Mouse (Mus musculus): ENCODE measurements around the gene Rpgr. TPM values are rescaled to one million over a fixed set of nuclear protein-coding genes. Genes with fewer than 3 reads are reported as not detected.

Gene Rpgr
- total and polyA plus RNA-seq, 2 experiments from 2014 or later = 7.6 to 12.7 TPM

DNA sequence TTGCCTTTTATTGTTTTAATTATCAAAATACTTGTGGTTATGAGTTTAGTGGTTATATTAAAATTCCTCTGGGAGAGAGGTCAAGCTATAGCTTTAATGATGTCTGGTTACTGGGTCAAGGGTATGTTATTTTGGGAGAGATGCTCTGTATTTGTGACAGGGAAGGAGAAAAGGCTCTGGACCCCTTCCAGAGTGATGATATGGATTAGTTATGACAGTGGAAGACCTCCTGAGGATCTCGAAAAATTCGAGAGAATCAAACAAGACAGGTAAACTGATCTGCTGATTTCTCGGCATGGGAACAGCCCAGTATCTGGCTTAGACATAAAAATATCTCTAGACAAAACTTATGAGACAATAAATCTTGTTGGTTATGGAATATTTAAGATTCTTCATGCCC, 27.2 kb upstream of the Rpgr start:
- Histone ChIP-seq H3K36me3 (replicated peaks; ENCODE audit: control insufficient read depth, insufficient read depth, low read length) (no peaks in the 10 kb centered on the region), H3K9ac (replicated peaks; ENCODE audit: low read depth, low read length) (no peak overlapping the region), H3K4me1 (ENCODE audit: control insufficient read depth, insufficient read depth) (no peaks in the 10 kb centered on the region), H3K9me3 (replicated peaks; ENCODE audit: control insufficient read depth, low read length) (no peaks in the 10 kb centered on the region), H3K27ac (ENCODE audit: low read depth) (no peak overlapping the region), H3K4me3 (ENCODE audit: low read depth, low read length) (no peak overlapping the region), H3K27me3 (ENCODE audit: control insufficient read depth, insufficient read depth, low read length) (no peaks in the 10 kb centered on the region), H3K4me2 (ENCODE audit: low read depth, low read length) (no peak overlapping the region)
- DNase-seq (ENCODE audit: low spot score) (no peak), ATAC-seq (ENCODE audit: insufficient read depth, low read depth) (no peak)
- 69% methylated on average over 3 of the region's 3 CpGs for whole genome bisulfite sequencing
- TF ChIP-seq EP300 (IDR thresholded peaks at IDR 0.05; ENCODE audit: low read depth) (no peak), CTCF (IDR thresholded peaks at IDR 0.05; ENCODE audit: low read depth) (no peak)

DNA sequence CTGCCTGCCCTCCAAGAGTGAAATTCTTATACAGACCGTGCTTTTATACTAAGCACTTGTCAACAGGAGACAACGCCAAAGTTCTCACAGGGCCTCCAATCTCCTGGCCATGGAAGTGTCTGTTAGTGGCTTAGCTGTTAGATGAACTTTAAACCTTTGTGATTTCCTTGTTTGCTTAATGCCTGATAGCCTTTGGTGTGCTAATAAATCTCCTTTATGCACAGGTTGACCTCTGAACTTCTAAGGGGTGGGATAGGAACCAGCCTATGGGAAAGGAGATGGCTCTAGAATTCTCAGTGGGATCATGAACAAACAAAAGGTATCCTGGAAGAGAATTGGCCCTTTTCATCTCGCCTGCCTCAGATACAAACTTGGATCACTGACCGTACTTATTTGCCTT, 22.8 kb upstream of the Rpgr start:
- no peak overlapping the region for H3K4me3 ChIP-seq (ENCODE audit: low read depth, low read length)
- H3K27ac ChIP-seq (ENCODE audit: low read depth) = no peak overlapping the region
- H3K4me1 ChIP-seq (ENCODE audit: control insufficient read depth, insufficient read depth) = no peaks in the 10 kb centered on the region
- no peak for TF ChIP-seq CTCF (IDR thresholded peaks at IDR 0.05; ENCODE audit: low read depth)
- no peak for TF ChIP-seq EP300 (IDR thresholded peaks at IDR 0.05; ENCODE audit: low read depth)
- DNase-seq (ENCODE audit: low spot score) = no peak
- H3K9me3 ChIP-seq (replicated peaks; ENCODE audit: control insufficient read depth, low read length) = no peaks in the 10 kb centered on the region
- H3K9ac ChIP-seq (replicated peaks; ENCODE audit: low read depth, low read length) = no peak overlapping the region
- H3K27me3 ChIP-seq (ENCODE audit: control insufficient read depth, insufficient read depth, low read length) = no peaks in the 10 kb centered on the region
- no peak overlapping the region for H3K4me2 ChIP-seq (ENCODE audit: low read depth, low read length)
- H3K36me3 ChIP-seq (replicated peaks; ENCODE audit: control insufficient read depth, insufficient read depth, low read length) = no peaks in the 10 kb centered on the region
- no peak for ATAC-seq (ENCODE audit: insufficient read depth, low read depth)
- 54% methylated on average over 4 of the region's 4 CpGs for WGBS

DNA sequence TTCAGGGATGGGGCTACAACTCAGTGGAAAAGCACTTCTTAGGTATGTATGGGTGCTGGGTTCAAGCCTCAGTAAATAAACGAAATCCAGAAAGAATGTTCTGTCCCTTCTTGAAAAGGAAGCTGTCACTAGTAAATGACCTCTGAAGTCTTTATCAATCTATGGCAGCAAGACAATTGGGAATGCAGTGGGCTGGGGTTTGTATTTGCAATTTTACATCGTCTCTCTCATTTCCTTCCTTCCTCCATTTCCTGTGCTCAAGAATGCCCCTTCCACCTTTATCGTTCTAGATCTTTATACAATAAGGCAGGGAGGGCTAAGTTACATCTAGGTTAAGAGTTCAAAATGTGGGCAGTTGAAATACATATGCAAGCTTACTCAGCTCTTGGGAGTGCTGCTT, 17.9 kb upstream of the Rpgr start:
- no peak overlapping the region for H3K4me2 ChIP-seq (ENCODE audit: low read depth, low read length)
- 50% methylated on average over 3 of the region's 3 CpGs for WGBS
- ATAC-seq (ENCODE audit: insufficient read depth, low read depth) (no peak), DNase-seq (ENCODE audit: low spot score) (no peak)
- TF ChIP-seq EP300 (IDR thresholded peaks at IDR 0.05; ENCODE audit: low read depth) = no peak
- TF ChIP-seq CTCF (IDR thresholded peaks at IDR 0.05; ENCODE audit: low read depth) = no peak
- no peaks in the 10 kb centered on the region for H3K9me3 ChIP-seq (replicated peaks; ENCODE audit: control insufficient read depth, low read length)
- no peak overlapping the region for H3K27ac ChIP-seq (ENCODE audit: low read depth)
- H3K27me3 ChIP-seq (ENCODE audit: control insufficient read depth, insufficient read depth, low read length) = no peaks in the 10 kb centered on the region
- no peaks in the 10 kb centered on the region for H3K4me1 ChIP-seq (ENCODE audit: control insufficient read depth, insufficient read depth)
- H3K4me3 ChIP-seq (ENCODE audit: low read depth, low read length) = no peak overlapping the region
- no peak overlapping the region for H3K9ac ChIP-seq (replicated peaks; ENCODE audit: low read depth, low read length)
- no peaks in the 10 kb centered on the region for H3K36me3 ChIP-seq (replicated peaks; ENCODE audit: control insufficient read depth, insufficient read depth, low read length)

DNA sequence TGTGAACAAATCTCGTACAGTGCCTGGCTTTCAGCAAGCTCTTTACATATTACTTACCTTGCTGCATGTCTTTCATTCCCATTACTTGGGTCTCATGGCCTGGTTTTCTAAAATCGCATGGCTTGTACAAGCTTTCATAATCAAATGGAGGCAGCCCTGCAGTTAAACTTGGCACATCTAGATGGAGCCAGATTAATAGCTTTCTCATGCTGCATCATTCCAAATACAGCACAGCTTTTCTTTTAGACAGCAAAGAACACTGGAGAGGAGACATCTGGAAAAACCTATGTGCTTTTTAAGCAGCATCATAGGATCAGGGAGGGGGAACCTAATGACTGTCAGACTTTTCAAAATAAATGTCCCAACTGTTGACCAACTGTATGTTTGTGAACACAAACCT, 16.3 kb upstream of the Rpgr start:
- H3K4me2 ChIP-seq (ENCODE audit: low read depth, low read length) = no peak overlapping the region
- H3K9ac ChIP-seq (replicated peaks; ENCODE audit: low read depth, low read length) = no peak overlapping the region
- peak; percentile 14; the same call in 1 of the 2 replicates for TF ChIP-seq CTCF (IDR thresholded peaks at IDR 0.05; ENCODE audit: low read depth)
- no peak for TF ChIP-seq EP300 (IDR thresholded peaks at IDR 0.05; ENCODE audit: low read depth)
- H3K4me3 ChIP-seq (ENCODE audit: low read depth, low read length) = no peak overlapping the region
- no peak for DNase-seq (ENCODE audit: low spot score)
- no peak for ATAC-seq (ENCODE audit: insufficient read depth, low read depth)
- WGBS = 56% methylated on average over 2 of the region's 2 CpGs
- H3K27me3 ChIP-seq (ENCODE audit: control insufficient read depth, insufficient read depth, low read length) = no peaks in the 10 kb centered on the region
- no peak overlapping the region for H3K27ac ChIP-seq (ENCODE audit: low read depth)
- H3K4me1 ChIP-seq (ENCODE audit: control insufficient read depth, insufficient read depth) = no peaks in the 10 kb centered on the region
- no peaks in the 10 kb centered on the region for H3K9me3 ChIP-seq (replicated peaks; ENCODE audit: control insufficient read depth, low read length)
- H3K36me3 ChIP-seq (replicated peaks; ENCODE audit: control insufficient read depth, insufficient read depth, low read length) = no peaks in the 10 kb centered on the region

DNA sequence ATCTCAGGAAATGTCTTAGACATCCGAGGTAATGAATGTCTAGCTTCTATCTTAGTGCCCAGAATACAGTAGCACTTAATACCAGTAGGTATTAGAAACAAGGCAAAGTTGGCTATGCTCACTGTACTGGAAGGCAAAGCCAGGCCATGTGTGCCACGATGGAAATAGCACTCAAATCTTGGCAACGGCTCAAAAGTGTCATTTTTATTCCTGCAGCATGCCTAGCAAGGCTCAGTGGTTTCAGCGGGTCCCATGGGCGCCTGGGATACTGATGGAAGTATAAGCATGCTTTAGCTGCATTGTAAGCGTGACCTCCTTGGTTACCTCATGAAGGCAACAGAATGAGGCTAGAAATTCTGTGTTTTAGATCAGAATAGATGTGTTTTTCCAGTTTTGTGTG, 2.6 kb upstream of the Rpgr start:
- TF ChIP-seq EP300 (IDR thresholded peaks at IDR 0.05; ENCODE audit: low read depth) = no peak
- no peak for TF ChIP-seq CTCF (IDR thresholded peaks at IDR 0.05; ENCODE audit: low read depth)
- DNase-seq (ENCODE audit: low spot score) = no peak
- H3K9ac ChIP-seq (replicated peaks; ENCODE audit: low read depth, low read length) = no peak overlapping the region
- H3K36me3 ChIP-seq (replicated peaks; ENCODE audit: control insufficient read depth, insufficient read depth, low read length) = no peaks in the 10 kb centered on the region
- no peak overlapping the region for H3K4me3 ChIP-seq (ENCODE audit: low read depth, low read length)
- no peak overlapping the region for H3K27ac ChIP-seq (ENCODE audit: low read depth)
- no peaks in the 10 kb centered on the region for H3K4me1 ChIP-seq (ENCODE audit: control insufficient read depth, insufficient read depth)
- 36% methylated on average over 6 of the region's 6 CpGs for whole genome bisulfite sequencing
- H3K27me3 ChIP-seq (ENCODE audit: control insufficient read depth, insufficient read depth, low read length) = no peaks in the 10 kb centered on the region
- no peaks in the 10 kb centered on the region for H3K9me3 ChIP-seq (replicated peaks; ENCODE audit: control insufficient read depth, low read length)
- ATAC-seq (ENCODE audit: insufficient read depth, low read depth) = no peak
- H3K4me2 ChIP-seq (ENCODE audit: low read depth, low read length) = no peak overlapping the region

DNA sequence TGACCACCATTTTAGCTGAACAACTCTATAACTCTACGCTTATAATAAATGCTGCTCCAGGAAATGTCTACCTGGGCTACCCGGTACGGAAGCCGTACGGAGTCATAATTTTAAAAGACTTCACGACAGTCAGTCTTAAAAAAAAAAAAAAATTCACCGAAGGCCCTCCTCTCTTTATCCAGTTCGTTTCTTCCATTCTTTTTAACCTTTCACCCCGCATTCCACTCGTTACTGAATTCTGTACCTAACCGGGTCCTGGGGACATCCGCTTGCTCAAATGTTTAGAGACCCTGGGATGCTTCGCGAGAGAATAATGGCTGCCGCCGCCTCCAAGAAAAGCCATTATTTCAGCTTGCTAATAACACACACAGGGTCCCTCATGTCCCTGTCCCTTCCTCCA, 748 bp downstream of the Rpgr start:
- Histone ChIP-seq H3K27me3 (ENCODE audit: control insufficient read depth, insufficient read depth, low read length) (no peaks in the 10 kb centered on the region), H3K4me3 (ENCODE audit: low read depth, low read length) (peak overlapping the region; percentile 62), H3K36me3 (replicated peaks; ENCODE audit: control insufficient read depth, insufficient read depth, low read length) (no peaks in the 10 kb centered on the region), H3K9me3 (replicated peaks; ENCODE audit: control insufficient read depth, low read length) (no peaks in the 10 kb centered on the region), H3K4me2 (ENCODE audit: low read depth, low read length) (peak overlapping the region; percentile 54), H3K27ac (ENCODE audit: low read depth) (peak overlapping the region; percentile 89), H3K4me1 (ENCODE audit: control insufficient read depth, insufficient read depth) (no peaks in the 10 kb centered on the region), H3K9ac (replicated peaks; ENCODE audit: low read depth, low read length) (peak overlapping the region; percentile 66)
- DNase-seq (ENCODE audit: low spot score) = peak; percentile 33
- peak; percentile 10 for ATAC-seq (ENCODE audit: insufficient read depth, low read depth)
- TF ChIP-seq EP300 (IDR thresholded peaks at IDR 0.05; ENCODE audit: low read depth) (no peak), CTCF (IDR thresholded peaks at IDR 0.05; ENCODE audit: low read depth) (no peak)
- WGBS = 18% methylated on average over 16 of the region's 16 CpGs
